Mouse (Mus musculus) MEL (cell line): ENCODE measurements around the gene Il1f8. TPM values are rescaled to one million over a fixed set of nuclear protein-coding genes. Genes with fewer than 3 reads are reported as not detected.

Experiments used
- DNase-seq: peaks from one replicate; pipeline ENCODE4 v3.0.0; 2011; ENCODE audit warnings: low read depth, low spot score
- H3K27ac ChIP-seq: 2 replicates; pipeline ENCODE4 v1.5.1; 2012; ENCODE audit warnings: low read depth, mild to moderate bottlenecking, control low read depth, low read length, moderate library complexity; ENCODE audit not compliant: control insufficient read depth
- H3K27me3 ChIP-seq, 2 experiments: fragments of 150-350 bp in 1 of 2; sonication (generic) in 1 of 2; 2 replicates each; pipeline ENCODE4 v1.6.1; 2012; ENCODE audit warnings: low read length in 2 of 2, mild to moderate bottlenecking in 2 of 2, improper control_type of control experiment in 1 of 2, moderate library complexity in 1 of 2; ENCODE audit not compliant: insufficient read depth in 2 of 2, control insufficient read depth in 1 of 2
- H3K36me3 ChIP-seq, 2 experiments: 2 replicates each; pipeline ENCODE4 v1.6.1; 2012 to 2014; ENCODE audit warnings: low read length in 2 of 2, improper control_type of control experiment in 1 of 2, inconsistent platforms in 1 of 2, mild to moderate bottlenecking in 1 of 2; ENCODE audit not compliant: insufficient read depth in 2 of 2, control insufficient read depth in 1 of 2
- H3K4me1 ChIP-seq, 2 experiments: fragments of 150-350 bp in 1 of 2; sonication (generic) in 1 of 2; 2 replicates each; pipeline ENCODE4 v1.6.1; 2012; ENCODE audit warnings: low read length in 2 of 2, improper control_type of control experiment in 1 of 2, mild to moderate bottlenecking in 1 of 2; ENCODE audit not compliant: insufficient read depth in 2 of 2, control insufficient read depth in 1 of 2
- H3K4me3 ChIP-seq, 2 experiments: fragments of 150-350 bp in 1 of 2; sonication (generic) in 1 of 2; 2 replicates each; pipeline ENCODE4 v1.5.1; 2012; ENCODE audit warnings: low read depth in 2 of 2, low read length in 2 of 2, mild to moderate bottlenecking in 2 of 2, moderate library complexity in 2 of 2, control low read depth in 1 of 2, improper control_type of control experiment in 1 of 2; ENCODE audit not compliant: control insufficient read depth in 1 of 2, insufficient read depth in 1 of 2
- H3K79me2 ChIP-seq: 2 replicates; pipeline ENCODE4 v1.6.1; 2012; ENCODE audit warnings: mild to moderate bottlenecking, low read length, moderate library complexity; ENCODE audit not compliant: control insufficient read depth, poor library complexity, insufficient read depth
- H3K9ac ChIP-seq: 2 replicates; pipeline ENCODE4 v1.6.1; 2012; ENCODE audit warnings: low read depth, mild to moderate bottlenecking, control low read depth, low read length, moderate library complexity; ENCODE audit not compliant: control insufficient read depth, poor library complexity, severe bottlenecking
- H3K9me3 ChIP-seq: fragments of 150-350 bp; sonication (generic); replicated peaks from 2 replicates; pipeline ENCODE4 v1.6.1; 2012; ENCODE audit warnings: mild to moderate bottlenecking, low read length, improper control_type of control experiment, moderate library complexity; ENCODE audit not compliant: insufficient read depth
- EP300 ChIP-seq, 2 experiments: IDR thresholded peaks; 2 replicates each; pipeline ENCODE4 v1.6.1; 2011; ENCODE audit warnings: improper control_type of control experiment in 2 of 2, low read length in 2 of 2, low read depth in 1 of 2, mild to moderate bottlenecking in 1 of 2
- POLR2AphosphoS2 ChIP-seq: IDR thresholded peaks from 2 replicates; pipeline ENCODE4 v1.6.1; 2011; ENCODE audit warnings: low read length, improper control_type of control experiment
- RAD21 ChIP-seq: IDR thresholded peaks from 2 replicates; pipeline ENCODE4 v1.6.1; 2011; ENCODE audit warnings: mild to moderate bottlenecking, low read depth, low read length, improper control_type of control experiment
- SMC3 ChIP-seq: IDR thresholded peaks from 2 replicates; pipeline ENCODE4 v1.6.1; 2011; ENCODE audit warnings: low read depth, low read length, improper control_type of control experiment
- ZNF384 ChIP-seq: IDR thresholded peaks from 2 replicates; pipeline ENCODE4 v1.6.1; 2012; ENCODE audit warnings: low read depth, mild to moderate bottlenecking, inconsistent platforms, low read length, improper control_type of control experiment
- polyA plus RNA-seq, 2 experiments: library from polyadenylated mRNA; stranded (reverse) in 1 of 2; unstranded in 1 of 2; fragments of >175 nt in 1 of 2; fragments of >200 nt in 1 of 2; gene quantifications; 2 replicates each; pipeline versions ENCODE4 v1.2.1 to v1.2.4; 2012; ENCODE audit warnings: low replicate concordance in 2 of 2, low read depth in 1 of 2; ENCODE audit not compliant: insufficient read length in 2 of 2, insufficient read depth in 1 of 2, missing spikeins in 1 of 2
- total RNA-seq: library from RNA; depleted of rRNA; stranded (reverse); fragments of 300-350 nt; gene quantifications from 2 replicates; pipeline ENCODE4 v1.2.3, GENCODE M21; 2012; rRNA removed

Il1f8 gene
- total and polyA plus RNA-seq, 3 experiments = not detected

DNA sequence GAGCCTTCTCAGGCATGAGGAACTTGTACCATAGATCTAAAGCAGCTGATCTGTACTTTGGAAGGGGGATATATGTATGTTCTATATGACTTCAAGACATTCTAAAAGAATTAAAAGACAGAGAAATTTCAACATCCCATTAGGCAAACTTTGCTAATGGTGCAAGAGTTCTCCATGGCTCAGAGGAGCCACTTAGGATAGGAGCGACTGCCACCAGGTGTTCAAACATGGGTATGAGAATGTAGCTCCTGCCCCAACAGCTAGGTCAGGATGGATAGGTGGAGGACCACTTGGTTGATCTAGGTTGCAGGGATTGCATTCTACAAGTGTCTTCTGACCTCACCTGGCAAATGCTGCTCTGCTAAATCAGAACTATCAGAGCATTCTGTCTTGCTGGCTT is 35.2 kb downstream of the Il1f8 start:
- no peaks in the 10 kb centered on the region for H3K4me1 ChIP-seq
- peak; percentile 12; the same call in 1 of the 2 replicates for TF ChIP-seq SMC3
- no peak for TF ChIP-seq POLR2AphosphoS2
- TF ChIP-seq EP300 (IDR thresholded peaks at IDR 0.05; ENCODE audit: low read depth in 1 of 2, low read length in 2 of 2) = no peak
- no peak for TF ChIP-seq ZNF384
- peak; percentile 14 for TF ChIP-seq RAD21
- H3K9ac ChIP-seq = no peak overlapping the region
- no peaks in the 10 kb centered on the region for H3K9me3 ChIP-seq
- no peaks in the 10 kb centered on the region for H3K27me3 ChIP-seq
- H3K79me2 ChIP-seq = no peaks in the 10 kb centered on the region
- H3K27ac ChIP-seq = no peak overlapping the region
- no peak for DNase-seq
- H3K36me3 ChIP-seq = no peaks in the 10 kb centered on the region
- H3K4me3 ChIP-seq = no peak overlapping the region

Other genes starting within 250 kb of the Il1f8 start
- 6.0 and 7.0 TPM in 2 replicates for gene Hnmt, start 103.8 kb upstream of the Il1f8 start, total RNA-seq
- 1 to 10 TPM in 1 of 2 experiments, not detected in 1; 3.0 TPM for gene Hnmt, start 103.8 kb upstream of the Il1f8 start, polyA plus RNA-seq
- gene Tbpl2, start 56.6 kb upstream of the Il1f8 start, total RNA-seq = not detected in 2 replicates
- not detected for gene Tbpl2, start 56.6 kb upstream of the Il1f8 start, polyA plus RNA-seq
- gene Il1f9, start 33.3 kb downstream of the Il1f8 start, total RNA-seq = not detected in 2 replicates
- gene Il1f9, start 33.3 kb downstream of the Il1f8 start, polyA plus RNA-seq = not detected
- not detected in 2 replicates for gene Il1f6, start 62.3 kb downstream of the Il1f8 start, total RNA-seq
- not detected for gene Il1f6, start 62.3 kb downstream of the Il1f8 start, polyA plus RNA-seq
- not detected in 2 replicates for gene Il1f5, start 123.8 kb downstream of the Il1f8 start, total RNA-seq
- not detected for gene Il1f5, start 123.8 kb downstream of the Il1f8 start, polyA plus RNA-seq
- gene Il1f10, start 138.0 kb downstream of the Il1f8 start, total RNA-seq = not detected in 2 replicates
- gene Il1f10, start 138.0 kb downstream of the Il1f8 start, polyA plus RNA-seq = not detected
- not detected in 2 replicates for gene Il1rn, start 183.7 kb downstream of the Il1f8 start, total RNA-seq
- not detected for gene Il1rn, start 183.7 kb downstream of the Il1f8 start, polyA plus RNA-seq
- not detected in 2 replicates for gene Psd4, start 214.4 kb downstream of the Il1f8 start, total RNA-seq
- under 1 TPM in 1 of 2 experiments, not detected in 1; 0.11 TPM for gene Psd4, start 214.4 kb downstream of the Il1f8 start, polyA plus RNA-seq